Mouse (Mus musculus): Measurements from ENCODE around the gene Rpl27a.

- TF ChIP-seq POLR2A (IDR thresholded peaks at IDR 0.05; ENCODE audit: borderline replicate concordance, control insufficient read depth, low read depth, low read length) = no peak
- TF ChIP-seq CTCF (IDR thresholded peaks at IDR 0.05; ENCODE audit: control insufficient read depth, insufficient read depth, low read length) = no peak
Measured at GRCm38 (mm10) chr7:109566841-109567768, 48.2 kb downstream of the Rpl27a start.

All from bone marrow, adult 2 months (tissue).